Comparison of ENCODE assay signal across 8 mouse cellular contexts in the genomic region with DNA sequence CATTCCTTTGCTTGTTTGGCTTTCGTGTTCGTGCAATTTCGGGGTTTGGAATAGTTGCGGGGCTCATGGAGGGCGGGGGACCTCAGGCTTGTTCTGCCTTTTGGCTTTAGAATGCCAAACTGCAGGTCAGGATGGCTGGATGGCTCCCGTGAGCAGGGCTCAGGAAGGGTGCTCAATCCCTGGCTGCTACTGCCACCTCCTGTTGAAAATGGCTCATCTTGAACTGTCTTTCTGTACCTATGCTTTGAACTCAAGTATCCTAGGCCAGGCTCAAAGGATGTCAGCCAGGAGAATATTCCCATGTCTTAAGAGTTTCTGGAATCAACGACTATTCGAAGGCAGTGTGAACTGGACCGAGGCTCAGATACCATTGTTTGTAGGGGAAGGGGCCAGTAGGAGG.
DNase-seq lines count a peak whose midpoint lies in the region; ATAC-seq and TF ChIP-seq lines count a peak whose summit lies in the region.

No protein-coding gene starts in this region.

- H3K9me3 ChIP-seq in MEL (replicated peaks; ENCODE audit: insufficient read depth, low read length) = no peaks in the 10 kb centered on the region
- no peaks in the 10 kb centered on the region for H3K9me3 ChIP-seq in heart, embryonic 11.5 days (replicated peaks; ENCODE audit: control insufficient read depth, low read length)

- ATAC-seq in cerebellum, adult (ENCODE audit: insufficient number of reproducible peaks, low FRiP score, low TSS enrichment) = 0 out of 2 replicates have a peak, but pooled peaks have one; percentile 36
- ATAC-seq in heart, embryonic 11.5 days (replicated peaks; ENCODE audit: insufficient number of reproducible peaks, low FRiP score, low TSS enrichment) = peak; percentile 71

- no peaks in the 10 kb centered on the region for H3K79me2 ChIP-seq in MEL (ENCODE audit: control insufficient read depth, insufficient read depth, low read length, poor library complexity)

- WGBS in cerebellum, adult 2 months = 78% methylated on average over 9 of the region's 9 CpGs
- 50% methylated on average over 9 of the region's 9 CpGs for WGBS in heart, embryonic 11.5 days (ENCODE audit: insufficient replicate concordance)

- DNase-seq in cerebellum, adult 2 months = no peak
- DNase-seq in MEL (ENCODE audit: low read depth, low spot score) = no peak
- DNase-seq in kidney, postnatal 4 days = peak; percentile 70 to 77
- peak; percentile 57 for DNase-seq in retina, postnatal 1 day
- no peak for DNase-seq in cerebellum, adult 18-20 months
- DNase-seq in thymus, postnatal 25 days = no peak

- no peak overlapping the region for H3K4me2 ChIP-seq in heart, embryonic 11.5 days

- H3K4me1 ChIP-seq in cerebellum, adult 2 months (ENCODE audit: control insufficient read depth, insufficient read depth, low read length) = no peaks in the 10 kb centered on the region
- H3K4me1 ChIP-seq in MEL (ENCODE audit: control insufficient read depth in 1 of 2, insufficient read depth in 2 of 2, low read length in 2 of 2) = no peaks in the 10 kb centered on the region
- peaks cover 7% of the 10 kb centered on the region; the same call in 1 of the 2 replicates for H3K4me1 ChIP-seq in heart, embryonic 11.5 days (ENCODE audit: control insufficient read depth, insufficient read depth, low read length)

- no peaks in the 10 kb centered on the region for H3K27me3 ChIP-seq in cerebellum, adult 2 months (ENCODE audit: control insufficient read depth, insufficient read depth, low read length)
- H3K27me3 ChIP-seq in MEL (ENCODE audit: control insufficient read depth in 1 of 2, insufficient read depth in 2 of 2, low read length in 2 of 2) = no peaks in the 10 kb centered on the region
- H3K27me3 ChIP-seq in heart, embryonic 11.5 days (ENCODE audit: control insufficient read depth, insufficient read depth, low read length) = no peaks in the 10 kb centered on the region

- TF ChIP-seq POLR2A in cerebellum, adult 2 months (IDR thresholded peaks at IDR 0.05; ENCODE audit: borderline replicate concordance, insufficient read depth, low read length) = no peak
- no peak for TF ChIP-seq POLR2A in MEL (IDR thresholded peaks at IDR 0.05; ENCODE audit: control insufficient read depth in 1 of 2, insufficient read depth in 1 of 2, low read depth in 1 of 2, low read length in 2 of 2, poor library complexity in 1 of 2)

- no peak for TF ChIP-seq EP300 in MEL (IDR thresholded peaks at IDR 0.05; ENCODE audit: low read depth in 1 of 2, low read length in 2 of 2)

- TF ChIP-seq CTCF in cerebellum, adult 2 months (IDR thresholded peaks at IDR 0.05; ENCODE audit: borderline replicate concordance, insufficient read depth, low read depth, low read length) = no peak
- no peak; a peak in 1 of 6 replicates for TF ChIP-seq CTCF in MEL (IDR thresholded peaks at IDR 0.05 in 2 of 3, conservative IDR thresholded peaks at IDR 0.05 in 1 of 3; ENCODE audit: control insufficient read depth in 1 of 3, insufficient read depth in 1 of 3, low read depth in 2 of 3, low read length in 3 of 3, poor library complexity in 1 of 3, severe bottlenecking in 1 of 3)

- no peaks in the 10 kb centered on the region for H3K36me3 ChIP-seq in MEL (ENCODE audit: control insufficient read depth in 1 of 2, insufficient read depth in 2 of 2, low read length in 2 of 2)
- H3K36me3 ChIP-seq in heart, embryonic 11.5 days (ENCODE audit: control insufficient read depth, insufficient read depth, low read length) = no peaks in the 10 kb centered on the region

- peak; percentile 22 for TF ChIP-seq RAD21 in MEL (IDR thresholded peaks at IDR 0.05; ENCODE audit: low read depth, low read length)

- no peak overlapping the region for H3K9ac ChIP-seq in MEL (ENCODE audit: control insufficient read depth, low read depth, low read length, poor library complexity, severe bottlenecking)
- 0 out of 2 replicates have a peak overlapping the region, but pooled peaks have one; percentile 39 for H3K9ac ChIP-seq in heart, embryonic 11.5 days (ENCODE audit: low read depth, low read length)

- H3K4me3 ChIP-seq in cerebellum, adult 2 months (replicated peaks; ENCODE audit: insufficient read depth, low read depth, low read length) = no peak overlapping the region
- H3K4me3 ChIP-seq in MEL (ENCODE audit: control insufficient read depth in 1 of 2, insufficient read depth in 1 of 2, low read depth in 2 of 2, low read length in 2 of 2) = no peak overlapping the region
- H3K4me3 ChIP-seq in heart, embryonic 11.5 days (ENCODE audit: low read depth, low read length) = no peak overlapping the region

- H3K27ac ChIP-seq in cerebellum, adult 2 months (ENCODE audit: insufficient read depth, low read length) = no peak overlapping the region
- H3K27ac ChIP-seq in MEL (ENCODE audit: control insufficient read depth, low read depth, low read length) = no peak overlapping the region
- H3K27ac ChIP-seq in heart, embryonic 11.5 days (ENCODE audit: low read depth, low read length) = peak overlapping the region; percentile 29; the same call in 1 of the 2 replicates

TF ChIP-seq in MEL, 35 proteins besides CTCF, POLR2A, EP300 and RAD21:
- TF ChIP-seq ZKSCAN1 (IDR thresholded peaks at IDR 0.05; ENCODE audit: low read depth, low read length) (no peak), TCF12 (IDR thresholded peaks at IDR 0.05; ENCODE audit: low read depth, low read length) (no peak), MAX (IDR thresholded peaks at IDR 0.05; ENCODE audit: low read length) (no peak), USF1 (IDR thresholded peaks at IDR 0.05; ENCODE audit: low read depth, low read length) (no peak), CHD1 (IDR thresholded peaks at IDR 0.05; ENCODE audit: low read depth, low read length) (no peak), GABPA (IDR thresholded peaks at IDR 0.05; ENCODE audit: low read depth, low read length) (no peak), SIN3A (IDR thresholded peaks at IDR 0.05; ENCODE audit: low read length) (no peak), MEF2A (IDR thresholded peaks at IDR 0.05; ENCODE audit: extremely low read depth, insufficient replicate concordance, low read depth, low read length, poor library complexity, severe bottlenecking) (no peak), MAFK (IDR thresholded peaks at IDR 0.05; ENCODE audit: borderline replicate concordance, low read depth, low read length) (no peak)

Comparison
In these comparisons a context has a peak if more than half of its experiments do, and no peak if none do; other contexts are left out.
1. DNase-seq: peak in kidney, postnatal 4 days (2 of 2) and retina, postnatal 1 day (single experiment); none in cerebellum, adult 2 months (0 of 2), MEL (single experiment), cerebellum, adult 18-20 months (0 of 2) and thymus, postnatal 25 days (single experiment).